Mouse (Mus musculus): Measurements from ENCODE around the gene Ngef. TPM values are rescaled to one million over a fixed set of nuclear protein-coding genes. Genes with fewer than 3 reads are reported as not detected.

Gene Ngef
- total and polyA plus RNA-seq, 3 experiments: 0.16 TPM; not detected in 2

DNA sequence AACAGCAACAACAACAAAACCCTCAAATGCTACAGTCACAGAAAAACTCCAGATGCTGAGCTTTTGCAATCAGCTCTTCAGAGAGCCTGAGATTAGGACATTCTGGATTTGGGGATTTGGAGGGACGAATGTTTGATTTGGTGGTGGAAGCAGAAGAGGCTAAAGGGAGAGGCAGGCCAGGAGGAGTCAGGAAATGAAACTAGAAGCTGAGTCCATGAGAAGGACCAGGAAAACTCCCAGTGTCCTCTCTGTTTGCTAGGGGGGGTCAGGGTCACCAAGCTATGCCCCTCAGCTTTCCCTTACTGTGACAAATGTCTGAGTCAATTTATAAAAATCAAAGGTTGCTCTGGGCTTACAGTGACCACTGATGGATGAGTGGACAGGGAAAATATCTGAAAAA is 20.1 kb downstream of the Ngef start:
- Histone ChIP-seq H3K4me1 (ENCODE audit: insufficient read depth, low read depth, low read length) (peaks cover 3% of the 10 kb centered on the region; the same call in 1 of the 2 replicates), H3K4me3 (ENCODE audit: low read depth, low read length) (no peak overlapping the region), H3K27me3 (ENCODE audit: insufficient read depth, low read length) (peaks cover 27% of the 10 kb centered on the region), H3K36me3 (replicated peaks) (no peaks in the 10 kb centered on the region), H3K9me3 (replicated peaks) (no peaks in the 10 kb centered on the region)
- DNase-seq (ENCODE audit: low spot score): no peak
- TF ChIP-seq POLR2AphosphoS5 (IDR thresholded peaks at IDR 0.05; ENCODE audit: insufficient replicate concordance, low read depth, low read length) (no peak), GATA2 (IDR thresholded peaks at IDR 0.05; ENCODE audit: borderline replicate concordance, low read depth, low read length) (no peak), TAL1 (conservative IDR thresholded peaks at IDR 0.05; ENCODE audit: low read depth, low read length) (no peak), GATA1 (IDR thresholded peaks at IDR 0.05; ENCODE audit: borderline replicate concordance, low read length) (no peak), CTCF (IDR thresholded peaks at IDR 0.05; ENCODE audit: low read depth, low read length) (no peak)
- no peak for ATAC-seq (ENCODE audit: extremely low read depth, insufficient number of reproducible peaks, low FRiP score, poor library complexity, severe bottlenecking)

GRCm38 (mm10) chr1:87551008-87551407 is 22.7 kb downstream of the Ngef start:
- H3K36me3 ChIP-seq (replicated peaks): no peaks in the 10 kb centered on the region

DNA sequence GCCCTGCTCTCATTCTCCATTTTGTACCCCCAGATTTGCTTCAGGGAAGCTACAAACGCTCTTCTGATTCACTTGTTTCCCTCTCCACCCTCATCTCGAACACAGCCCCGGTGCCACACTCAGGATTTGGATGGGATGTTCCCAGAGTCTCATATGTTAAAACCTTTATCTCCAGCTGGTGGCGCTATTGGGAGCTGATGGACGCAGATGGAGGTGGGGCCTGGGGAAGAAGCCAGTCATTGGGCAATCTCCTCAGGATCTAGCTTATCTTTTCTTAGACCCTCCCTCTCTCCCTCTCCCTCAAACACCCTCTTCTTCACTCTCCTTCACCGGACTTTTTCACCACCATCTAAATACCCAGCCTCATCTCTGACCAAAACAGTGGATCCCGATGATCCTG is 32.1 kb downstream of the Ngef start:
- Histone ChIP-seq H3K36me3 (replicated peaks) (no peaks in the 10 kb centered on the region), H3K4me3 (ENCODE audit: low read depth, low read length) (no peak overlapping the region), H3K9me3 (replicated peaks) (no peaks in the 10 kb centered on the region), H3K4me1 (ENCODE audit: insufficient read depth, low read depth, low read length) (no peaks in the 10 kb centered on the region), H3K27me3 (ENCODE audit: insufficient read depth, low read length) (peaks cover 20% of the 10 kb centered on the region)
- peak; percentile 25 for DNase-seq (ENCODE audit: low spot score)
- TF ChIP-seq CTCF (IDR thresholded peaks at IDR 0.05; ENCODE audit: low read depth, low read length): no peak
- no peak for TF ChIP-seq GATA1 (IDR thresholded peaks at IDR 0.05; ENCODE audit: borderline replicate concordance, low read length)
- TF ChIP-seq POLR2AphosphoS5 (IDR thresholded peaks at IDR 0.05; ENCODE audit: insufficient replicate concordance, low read depth, low read length): no peak
- no peak for TF ChIP-seq TAL1 (conservative IDR thresholded peaks at IDR 0.05; ENCODE audit: low read depth, low read length)
- TF ChIP-seq GATA2 (IDR thresholded peaks at IDR 0.05; ENCODE audit: borderline replicate concordance, low read depth, low read length): no peak
- 0 out of 2 replicates have a peak, but pooled peaks have one; percentile 34 for ATAC-seq (ENCODE audit: extremely low read depth, insufficient number of reproducible peaks, low FRiP score, poor library complexity, severe bottlenecking)

More at GRCm38 (mm10) chr1:87551008-87551407, 22.7 kb downstream of the Ngef start:
- no peak for TF ChIP-seq GATA1 (IDR thresholded peaks at IDR 0.05; ENCODE audit: borderline replicate concordance, low read length)
- TF ChIP-seq TAL1 (conservative IDR thresholded peaks at IDR 0.05; ENCODE audit: low read depth, low read length): no peak
- TF ChIP-seq POLR2AphosphoS5 (IDR thresholded peaks at IDR 0.05; ENCODE audit: insufficient replicate concordance, low read depth, low read length): no peak
- no peak for TF ChIP-seq GATA2 (IDR thresholded peaks at IDR 0.05; ENCODE audit: borderline replicate concordance, low read depth, low read length)
- no peak for TF ChIP-seq CTCF (IDR thresholded peaks at IDR 0.05; ENCODE audit: low read depth, low read length)
- ATAC-seq (ENCODE audit: extremely low read depth, insufficient number of reproducible peaks, low FRiP score, poor library complexity, severe bottlenecking) (peak; percentile 28; the same call in 1 of the 2 replicates), DNase-seq (ENCODE audit: low spot score) (no peak)
- no peak overlapping the region for H3K4me3 ChIP-seq (ENCODE audit: low read depth, low read length)
- peaks cover 37% of the 10 kb centered on the region for H3K27me3 ChIP-seq (ENCODE audit: insufficient read depth, low read length)
- no peaks in the 10 kb centered on the region for H3K9me3 ChIP-seq (replicated peaks)
- H3K4me1 ChIP-seq (ENCODE audit: insufficient read depth, low read depth, low read length): peaks cover 3% of the 10 kb centered on the region; the same call in 1 of the 2 replicates

DNA sequence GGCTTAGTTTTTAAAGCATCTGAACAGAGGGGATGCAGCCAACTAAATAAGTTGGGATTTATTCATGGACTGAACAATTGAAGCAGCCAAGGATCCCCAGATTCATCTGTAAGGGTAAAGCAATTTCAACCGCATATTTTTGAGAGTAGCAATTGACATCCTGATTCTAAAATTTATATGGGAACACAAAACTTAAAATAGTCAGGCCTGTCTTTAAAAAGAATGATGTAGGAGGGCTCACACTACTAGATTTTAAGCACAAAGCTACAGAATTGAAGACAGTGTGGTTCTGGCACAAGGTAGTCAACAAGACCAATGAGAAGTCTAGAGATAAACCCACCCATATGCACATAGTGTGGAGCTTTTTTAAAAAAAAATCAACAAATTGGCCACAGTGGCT is 36.7 kb downstream of the Ngef start:
- peaks cover 26% of the 10 kb centered on the region for H3K27me3 ChIP-seq (ENCODE audit: insufficient read depth, low read length)

GRCm38 (mm10) chr1:87534118-87534517 is 39.6 kb downstream of the Ngef start:
- Histone ChIP-seq H3K27me3 (ENCODE audit: insufficient read depth, low read length) (peaks cover 25% of the 10 kb centered on the region), H3K4me3 (ENCODE audit: low read depth, low read length) (no peak overlapping the region), H3K9me3 (replicated peaks) (no peaks in the 10 kb centered on the region), H3K4me1 (ENCODE audit: insufficient read depth, low read depth, low read length) (no peaks in the 10 kb centered on the region), H3K36me3 (replicated peaks) (no peaks in the 10 kb centered on the region)
- TF ChIP-seq POLR2AphosphoS5 (IDR thresholded peaks at IDR 0.05; ENCODE audit: insufficient replicate concordance, low read depth, low read length) (no peak), CTCF (IDR thresholded peaks at IDR 0.05; ENCODE audit: low read depth, low read length) (no peak), GATA1 (IDR thresholded peaks at IDR 0.05; ENCODE audit: borderline replicate concordance, low read length) (no peak), TAL1 (conservative IDR thresholded peaks at IDR 0.05; ENCODE audit: low read depth, low read length) (no peak), GATA2 (IDR thresholded peaks at IDR 0.05; ENCODE audit: borderline replicate concordance, low read depth, low read length) (no peak)
- ATAC-seq (ENCODE audit: extremely low read depth, insufficient number of reproducible peaks, low FRiP score, poor library complexity, severe bottlenecking): no peak
- DNase-seq (ENCODE audit: low spot score): no peak

More for the DNA sequence above, 36.7 kb downstream of the Ngef start:
- no peaks in the 10 kb centered on the region for H3K4me1 ChIP-seq (ENCODE audit: insufficient read depth, low read depth, low read length)
- no peaks in the 10 kb centered on the region for H3K36me3 ChIP-seq (replicated peaks)
- H3K4me3 ChIP-seq (ENCODE audit: low read depth, low read length): no peak overlapping the region
- DNase-seq (ENCODE audit: low spot score) (no peak), ATAC-seq (ENCODE audit: extremely low read depth, insufficient number of reproducible peaks, low FRiP score, poor library complexity, severe bottlenecking) (no peak)
- H3K9me3 ChIP-seq (replicated peaks): no peaks in the 10 kb centered on the region
- TF ChIP-seq CTCF (IDR thresholded peaks at IDR 0.05; ENCODE audit: low read depth, low read length) (no peak), TAL1 (conservative IDR thresholded peaks at IDR 0.05; ENCODE audit: low read depth, low read length) (no peak), GATA2 (IDR thresholded peaks at IDR 0.05; ENCODE audit: borderline replicate concordance, low read depth, low read length) (no peak), POLR2AphosphoS5 (IDR thresholded peaks at IDR 0.05; ENCODE audit: insufficient replicate concordance, low read depth, low read length) (no peak), GATA1 (IDR thresholded peaks at IDR 0.05; ENCODE audit: borderline replicate concordance, low read length) (no peak)

DNA sequence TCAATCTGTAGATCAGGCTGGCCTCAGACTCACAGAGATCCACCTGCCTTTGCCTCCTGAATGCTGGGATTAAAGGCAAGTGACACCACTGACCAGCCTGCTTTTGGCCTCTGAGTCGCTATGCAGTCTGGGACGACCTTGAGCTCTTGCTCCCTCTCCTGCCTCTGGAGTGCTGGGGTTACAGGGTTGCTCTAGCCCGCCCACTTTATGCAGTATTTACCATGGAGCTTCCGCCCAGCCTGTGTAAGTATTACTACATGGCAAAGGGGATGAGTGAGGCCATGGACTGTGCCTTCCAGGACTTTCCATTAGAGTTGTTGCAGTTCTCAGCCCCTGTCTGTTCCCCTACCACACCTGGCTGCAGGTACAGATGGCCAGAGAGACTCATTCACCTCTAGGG is 41.3 kb downstream of the Ngef start:
- DNase-seq (ENCODE audit: low spot score) (no peak), ATAC-seq (ENCODE audit: extremely low read depth, insufficient number of reproducible peaks, low FRiP score, poor library complexity, severe bottlenecking) (no peak)
- peaks cover 26% of the 10 kb centered on the region for H3K27me3 ChIP-seq (ENCODE audit: insufficient read depth, low read length)
- no peak overlapping the region for H3K4me3 ChIP-seq (ENCODE audit: low read depth, low read length)
- TF ChIP-seq POLR2AphosphoS5 (IDR thresholded peaks at IDR 0.05; ENCODE audit: insufficient replicate concordance, low read depth, low read length) (no peak), GATA2 (IDR thresholded peaks at IDR 0.05; ENCODE audit: borderline replicate concordance, low read depth, low read length) (no peak), CTCF (IDR thresholded peaks at IDR 0.05; ENCODE audit: low read depth, low read length) (no peak), TAL1 (conservative IDR thresholded peaks at IDR 0.05; ENCODE audit: low read depth, low read length) (no peak), GATA1 (IDR thresholded peaks at IDR 0.05; ENCODE audit: borderline replicate concordance, low read length) (no peak)
- no peaks in the 10 kb centered on the region for H3K36me3 ChIP-seq (replicated peaks)
- H3K9me3 ChIP-seq (replicated peaks): no peaks in the 10 kb centered on the region
- H3K4me1 ChIP-seq (ENCODE audit: insufficient read depth, low read depth, low read length): no peaks in the 10 kb centered on the region
